Mouse (Mus musculus) heart, postnatal 0 days (tissue): ENCODE results near the gene Vgll4. TPM values are rescaled to one million over a fixed set of nuclear protein-coding genes. Genes with fewer than 3 reads are reported as not detected.

Experiments
- ATAC-seq: fragments of 200-750 bp; cut with Nextera tagmentation; 2 replicates; pipeline ENCODE4 v1.8.0; 2017; ENCODE audit warnings: low read depth, moderate number of reproducible peaks, moderate library complexity; ENCODE audit not compliant: insufficient read depth
- DNase-seq: peaks from one replicate; pipeline ENCODE4 v3.0.0-alpha.2; 2016; ENCODE audit warnings: low spot score
- H3K27ac ChIP-seq: fragments of 300-500 bp; sonication (generic); 2 replicates; pipeline ENCODE4 v1.5.1; 2014; ENCODE audit warnings: low read depth, mild to moderate bottlenecking
- H3K27me3 ChIP-seq: fragments of 300-500 bp; sonication (generic); 2 replicates; pipeline ENCODE4 v1.6.1; 2014; ENCODE audit warnings: low read length, mixed read lengths; ENCODE audit not compliant: control insufficient read depth, insufficient read depth
- H3K36me3 ChIP-seq: fragments of 300-500 bp; sonication (generic); replicated peaks from 2 replicates; pipeline ENCODE4 v1.6.1; 2014; ENCODE audit warnings: low read length, mixed read lengths; ENCODE audit not compliant: control insufficient read depth, insufficient read depth
- H3K4me1 ChIP-seq: fragments of 300-500 bp; sonication (generic); 2 replicates; pipeline ENCODE4 v1.6.1; 2014; ENCODE audit warnings: antibody characterized with exemption; ENCODE audit not compliant: control insufficient read depth, insufficient read depth
- H3K4me2 ChIP-seq: fragments of 300-500 bp; sonication (generic); 2 replicates; pipeline ENCODE4 v1.6.1; 2014; ENCODE audit warnings: low read depth, mild to moderate bottlenecking, low read length, moderate library complexity
- H3K4me3 ChIP-seq: fragments of 300-500 bp; sonication (generic); 2 replicates; pipeline ENCODE4 v1.5.1; 2014; ENCODE audit warnings: low read depth, low read length
- H3K9ac ChIP-seq: fragments of 300-500 bp; sonication (generic); replicated peaks from 2 replicates; pipeline ENCODE4 v1.6.1; 2014; ENCODE audit warnings: low read depth, low read length, mixed read lengths
- H3K9me3 ChIP-seq: fragments of 300-500 bp; sonication (generic); replicated peaks from 2 replicates; pipeline ENCODE4 v1.6.1; 2016; ENCODE audit warnings: low read length; ENCODE audit not compliant: control insufficient read depth
- CTCF ChIP-seq: IDR thresholded peaks from 2 replicates; pipeline ENCODE4 v1.5.1; 2016; ENCODE audit warnings: antibody characterized with exemption, control low read depth, low read depth
- EP300 ChIP-seq: IDR thresholded peaks from 2 replicates; pipeline ENCODE4 v1.6.1; 2016; ENCODE audit warnings: antibody characterized with exemption, low read depth
- WGBS: fragments of 180-500 bp; shearing (Covaris S2); extraction: QIAGEN DNeasy Blood & Tissue Kit; methylation state at CpG from one replicate; pipeline ENCODE4 v1.1.7; 2014; 5-methylcytosine and 5-hydroxymethylcytosine counted together
- polyA plus RNA-seq: library from polyadenylated mRNA; unstranded; fragments of >200 nt; fragmentation: Nextera tagmentation; extraction: Ambion mirVana; gene quantifications from 2 replicates; pipeline ENCODE4 v1.2.1, GENCODE M21; 2015
- total RNA-seq: library from RNA; depleted of rRNA; stranded (reverse); fragments of >200 nt; gene quantifications from 2 replicates; pipeline ENCODE4 v1.2.3, GENCODE M21; 2014; ENCODE audit warnings: low replicate concordance

The Vgll4 gene
- total and polyA plus RNA-seq, 2 experiments from 2014 or later: 38.8 to 52.2 TPM

GRCm38 (mm10) chr6:114860677-114861568 lies 108.9 kb downstream of the Vgll4 start:
- Histone ChIP-seq H3K9me3 (no peaks in the 10 kb centered on the region), H3K4me1 (peaks cover 31% of the 10 kb centered on the region), H3K27ac (peak overlapping the region; percentile 44), H3K9ac (no peak overlapping the region), H3K4me2 (no peak overlapping the region), H3K4me3 (no peak overlapping the region), H3K27me3 (no peaks in the 10 kb centered on the region), H3K36me3 (peaks cover 35% of the 10 kb centered on the region)
- WGBS: 26% methylated on average over 14 of the region's 14 CpGs
- ATAC-seq: peak; percentile 78
- no peak for TF ChIP-seq CTCF
- TF ChIP-seq EP300: no peak
- peak; percentile 85 for DNase-seq

GRCm38 (mm10) chr6:114858722-114859053 lies 111.1 kb downstream of the Vgll4 start:
- Histone ChIP-seq H3K9ac (no peak overlapping the region), H3K27ac (no peak overlapping the region), H3K27me3 (no peaks in the 10 kb centered on the region), H3K4me1 (peaks cover 24% of the 10 kb centered on the region), H3K4me3 (no peak overlapping the region), H3K4me2 (no peak overlapping the region), H3K9me3 (no peaks in the 10 kb centered on the region), H3K36me3 (peaks cover 35% of the 10 kb centered on the region)
- no peak for TF ChIP-seq EP300
- TF ChIP-seq CTCF: no peak
- WGBS: 60% methylated on average over 4 of the region's 4 CpGs
- ATAC-seq: no peak
- no peak for DNase-seq

- peaks cover 24% of the 10 kb centered on the region for H3K4me1 ChIP-seq
- H3K4me3 ChIP-seq: no peak overlapping the region
- no peak overlapping the region for H3K9ac ChIP-seq
- H3K4me2 ChIP-seq: no peak overlapping the region
- TF ChIP-seq CTCF (no peak), EP300 (no peak)
- 68% methylated on average over 3 of the region's 3 CpGs for WGBS
- no peaks in the 10 kb centered on the region for H3K9me3 ChIP-seq
- H3K27ac ChIP-seq: peak overlapping the region; percentile 32; the same call in 1 of the 2 replicates
- DNase-seq (no peak), ATAC-seq (no peak)
- H3K27me3 ChIP-seq: no peaks in the 10 kb centered on the region
- peaks cover 35% of the 10 kb centered on the region for H3K36me3 ChIP-seq
These were observed 111.6 kb downstream of the Vgll4 start for GRCm38 (mm10) chr6:114857996-114858721.

GRCm38 (mm10) chr6:114856501-114856900 lies 113.3 kb downstream of the Vgll4 start:
- Histone ChIP-seq H3K4me3 (no peak overlapping the region), H3K4me2 (no peak overlapping the region), H3K36me3 (peaks cover 18% of the 10 kb centered on the region), H3K4me1 (peaks cover 18% of the 10 kb centered on the region), H3K27me3 (no peaks in the 10 kb centered on the region), H3K9ac (no peak overlapping the region), H3K9me3 (no peaks in the 10 kb centered on the region), H3K27ac (no peak overlapping the region)
- no peak for TF ChIP-seq CTCF
- TF ChIP-seq EP300: no peak
- 80% methylated on average over 4 of the region's 4 CpGs for WGBS
- DNase-seq (no peak), ATAC-seq (no peak)

GRCm38 (mm10) chr6:114855644-114856043 lies 114.2 kb downstream of the Vgll4 start:
- Histone ChIP-seq H3K4me2 (no peak overlapping the region), H3K4me3 (no peak overlapping the region), H3K9ac (no peak overlapping the region), H3K36me3 (peaks cover 13% of the 10 kb centered on the region; the same call in 1 of the 2 replicates), H3K9me3 (no peaks in the 10 kb centered on the region), H3K4me1 (peaks cover 11% of the 10 kb centered on the region), H3K27ac (no peak overlapping the region), H3K27me3 (no peaks in the 10 kb centered on the region)
- WGBS: 66% methylated on average over 3 of the region's 3 CpGs
- ATAC-seq (no peak), DNase-seq (no peak)
- no peak for TF ChIP-seq CTCF
- TF ChIP-seq EP300: no peak
